Mouse (Mus musculus): ENCODE measurements at regions not wholly inside any gene's neighbourhood (a gene's known extent, or its start where the extent isn't known, plus 50 kb on each side); places are given as distances from the start of the nearest gene placed in this dataset.

DNA sequence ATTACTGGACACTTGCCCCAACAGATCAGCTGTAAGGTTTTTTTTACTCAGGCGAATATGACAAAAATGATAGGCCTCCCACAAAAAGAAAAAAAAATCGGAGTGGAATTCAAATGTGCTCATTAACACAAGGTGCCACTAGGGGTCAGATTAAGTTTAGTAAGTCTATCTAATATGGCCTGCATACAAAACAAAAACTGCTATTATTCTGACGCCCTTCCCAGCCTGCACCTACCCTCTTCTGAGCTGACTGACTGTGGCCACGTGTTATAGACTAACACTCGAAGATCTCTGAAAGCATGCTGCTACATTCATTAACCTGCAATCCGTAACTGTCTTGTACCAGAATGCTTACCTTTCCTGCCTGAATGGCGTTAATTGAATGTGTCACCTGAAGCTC lies 182.5 kb upstream of the Zpld1 start:
- peak in 1 of 2 experiments; percentile 15 for DNase-seq (ENCODE audit: low spot score in 2 of 2)
- intact Hi-C loops (cut with DNase I) = loop anchor here (2.0 kb wide), 1 partner anchor 372 kb away; no protein-coding TSS in a partner anchor

DNA sequence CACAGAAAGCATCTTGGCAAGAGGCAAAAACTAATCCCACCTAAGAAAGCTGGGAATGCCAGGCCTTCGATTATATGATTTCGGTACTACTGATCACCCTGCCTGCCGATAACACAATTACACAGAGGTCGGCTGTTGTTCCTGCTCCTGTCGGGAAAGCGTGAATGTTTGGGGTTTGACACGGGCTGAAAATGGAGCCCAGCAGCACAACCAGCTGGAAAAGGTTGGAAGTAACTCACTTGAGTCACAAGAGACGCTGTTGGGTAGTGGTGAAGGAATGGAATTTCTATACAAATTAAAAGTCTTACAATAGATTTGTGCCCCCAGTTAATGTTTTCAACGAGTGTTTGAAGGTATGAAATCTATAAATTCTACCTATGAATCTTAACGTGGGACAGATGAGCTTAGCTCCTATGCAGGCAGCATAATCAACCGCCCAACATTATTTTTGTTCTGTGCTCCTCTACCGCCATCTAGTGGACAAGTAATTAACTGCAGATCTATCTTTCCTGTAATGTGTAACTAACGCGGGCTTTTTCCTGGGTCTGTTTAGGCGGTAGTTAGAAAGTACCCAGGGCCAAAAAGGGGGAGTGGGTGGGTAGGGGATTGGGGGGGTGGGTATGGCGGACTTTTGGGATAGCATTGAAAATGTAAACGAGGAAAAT lies 178.9 kb upstream of the Zpld1 start:
- peak; percentile 77 to 85 for DNase-seq (ENCODE audit: low spot score in 2 of 2)
- intact Hi-C loops (cut with DNase I) = no loop called here

DNA sequence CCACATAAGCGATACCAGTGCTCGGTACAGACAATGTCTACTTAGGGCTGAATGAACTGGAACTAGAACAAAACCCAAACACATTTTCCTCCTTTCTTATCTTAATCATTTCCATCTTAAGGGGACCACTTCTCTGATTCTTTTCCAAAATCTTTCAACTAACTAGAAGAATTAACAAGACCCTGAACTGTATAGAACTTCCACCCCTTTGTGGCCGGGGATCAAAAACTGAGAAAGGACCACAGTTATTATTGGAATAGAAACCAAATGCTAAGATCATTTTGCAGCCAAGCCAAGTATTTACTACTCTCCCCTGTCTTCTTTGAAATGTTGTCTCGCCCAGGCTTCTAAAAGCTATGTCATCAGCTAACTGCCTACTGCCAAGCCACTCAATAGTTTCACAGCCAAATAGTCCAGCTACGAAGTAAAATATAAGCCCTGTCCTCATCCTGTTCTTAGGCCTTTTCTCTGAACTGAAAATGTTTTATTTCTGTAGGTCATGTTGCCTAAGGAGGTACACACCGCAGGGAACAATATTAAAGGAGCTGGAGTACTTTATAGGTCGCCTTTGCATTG lies 177.3 kb upstream of the Zpld1 start:
- intact Hi-C loops (cut with DNase I) = no loop called here
- DNase-seq (ENCODE audit: low spot score in 2 of 2) = no peak

DNA sequence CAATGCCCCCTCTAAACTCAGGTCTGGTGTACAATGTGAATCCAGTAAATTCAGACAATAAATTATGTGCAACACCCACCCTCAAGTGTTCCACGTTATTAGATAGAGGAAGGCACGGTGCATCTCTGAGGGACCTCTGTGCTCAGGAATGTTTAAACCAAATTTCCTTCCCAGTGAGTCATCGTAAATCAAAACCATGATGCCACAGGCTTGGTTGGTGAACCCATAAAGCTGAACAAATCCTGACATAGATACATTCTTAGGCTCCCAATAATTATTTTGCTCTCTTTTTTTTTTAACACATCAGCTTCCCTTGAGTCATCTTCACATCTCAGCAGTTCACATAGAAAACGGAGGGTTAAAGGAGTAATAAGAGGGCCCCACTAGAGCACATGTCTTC lies 173.6 kb upstream of the Zpld1 start:
- intact Hi-C loops (cut with DNase I) = no loop called here
- no peak for DNase-seq (ENCODE audit: low spot score in 2 of 2)

DNA sequence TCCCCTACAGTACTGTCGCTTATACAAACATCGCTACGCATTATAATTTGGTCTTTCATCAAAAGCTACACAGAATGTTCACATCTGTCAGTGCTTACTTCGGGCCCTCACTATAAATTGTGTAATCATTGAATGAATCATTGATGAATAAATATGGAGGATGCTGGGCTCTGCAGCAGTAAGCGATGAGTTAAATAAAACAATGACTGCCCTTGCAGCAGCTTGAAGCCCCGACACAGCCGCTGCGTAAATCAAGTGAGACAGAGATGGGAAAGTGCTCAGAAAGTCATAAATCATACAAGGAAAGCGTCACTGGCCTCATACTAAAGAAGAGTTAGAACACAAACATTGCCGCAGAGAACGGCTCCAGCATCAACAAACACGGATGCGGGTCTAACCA lies 172.9 kb upstream of the Zpld1 start:
- intact Hi-C loops (cut with DNase I) = no loop called here
- DNase-seq (ENCODE audit: low spot score in 2 of 2) = no peak

DNA sequence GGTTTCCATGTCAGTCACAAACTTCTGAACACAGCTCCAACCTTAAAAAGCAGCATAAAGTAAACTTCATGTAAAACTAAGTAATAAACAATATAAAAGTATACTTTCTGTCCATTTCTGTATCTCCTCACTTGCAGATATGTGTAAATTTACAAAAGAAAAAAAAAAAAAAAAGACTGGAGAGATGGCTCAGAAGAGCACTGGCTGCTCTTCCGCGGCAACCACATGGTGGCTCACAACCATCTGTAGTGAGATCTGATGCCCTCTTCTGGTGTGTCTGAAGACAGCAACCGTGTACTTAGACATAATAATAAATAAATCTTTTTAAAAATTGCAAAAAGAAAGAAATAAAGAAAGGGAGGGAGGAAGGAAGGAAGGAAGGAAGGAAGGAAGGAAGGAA lies 171.9 kb upstream of the Zpld1 start:
- DNase-seq (ENCODE audit: low spot score in 2 of 2) = no peak
- intact Hi-C loops (cut with DNase I) = loop anchor here (2.0 kb wide), 1 partner anchor 317 kb away; no protein-coding TSS in a partner anchor

DNA sequence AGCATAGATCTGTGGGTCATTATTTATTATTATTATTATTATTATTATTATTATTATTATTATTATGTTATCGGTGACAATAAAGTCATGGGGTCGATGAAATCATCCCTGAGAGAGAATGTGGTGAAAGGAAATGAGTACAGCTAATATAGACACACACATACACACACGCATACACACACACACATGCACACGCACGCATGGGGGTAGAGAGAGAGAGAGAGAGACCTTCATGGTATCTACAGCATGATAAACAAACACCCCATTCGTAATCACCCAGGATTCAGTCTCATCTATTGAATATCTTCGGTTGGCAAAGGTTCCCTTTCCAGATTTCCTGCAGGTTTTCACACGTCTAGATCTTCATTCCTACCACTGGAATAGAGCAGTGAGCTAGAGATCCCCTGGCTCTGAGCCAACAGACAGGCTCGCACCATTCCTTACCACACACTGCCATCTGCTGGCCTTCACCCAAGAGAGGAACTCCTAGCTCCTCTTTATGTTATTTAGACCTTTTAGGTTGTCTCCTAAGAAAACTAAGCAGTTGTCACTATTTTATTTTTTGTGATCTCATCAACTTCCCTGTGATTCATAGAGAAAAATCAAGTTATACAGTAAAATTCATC lies 171.2 kb upstream of the Zpld1 start:
- intact Hi-C loops (cut with DNase I) = loop anchor here (2.0 kb wide), 1 partner anchor 316 kb away; no protein-coding TSS in a partner anchor

DNA sequence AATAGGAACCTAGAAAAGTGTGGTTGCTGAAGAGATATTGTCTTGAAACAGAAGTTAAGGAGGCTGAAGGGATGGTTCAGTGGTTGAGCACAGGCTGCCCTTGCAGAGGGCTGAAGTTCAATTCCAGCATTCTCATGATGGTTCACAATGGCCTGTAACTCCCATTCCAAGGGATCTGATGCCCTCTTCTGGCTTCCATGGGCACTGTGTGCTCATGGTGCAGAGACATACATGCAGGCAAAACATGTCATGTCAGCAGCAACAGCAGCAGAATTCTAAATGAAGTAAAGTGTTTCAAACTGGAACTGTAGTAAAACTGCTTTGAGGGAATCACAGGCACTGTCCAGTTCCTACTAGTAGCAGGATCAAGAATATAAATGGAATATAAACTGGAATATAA lies 162.7 kb upstream of the Zpld1 start:
- peak in 1 of 2 experiments; percentile 28 for DNase-seq (ENCODE audit: low spot score in 2 of 2)
- intact Hi-C loops (cut with DNase I) = no loop called here

More for the DNA sequence above, 171.2 kb upstream of the Zpld1 start:
- peak; percentile 95 to 97 for DNase-seq (ENCODE audit: low spot score in 2 of 2)

DNA sequence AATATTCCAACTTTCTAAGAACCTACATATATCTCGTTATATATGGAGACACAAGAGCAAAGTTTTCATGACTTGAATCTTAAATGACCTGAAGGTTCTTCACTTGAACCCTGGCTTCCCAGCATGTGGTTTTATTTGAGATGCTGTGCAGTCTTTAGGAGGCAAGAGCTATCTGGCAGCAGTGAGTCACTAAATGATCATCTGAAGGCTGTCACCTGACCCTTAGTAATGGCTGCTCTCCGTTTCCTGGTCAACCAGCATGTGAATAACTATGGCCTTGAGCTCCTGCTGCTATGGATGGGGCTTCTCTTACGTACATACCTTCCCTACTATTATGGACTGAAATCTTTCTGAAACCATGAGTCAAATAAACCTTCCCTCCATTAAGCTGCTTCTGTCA lies 149.8 kb upstream of the Zpld1 start:
- intact Hi-C loops (cut with DNase I) = no loop called here
- DNase-seq (ENCODE audit: low spot score in 2 of 2) = no peak

DNA sequence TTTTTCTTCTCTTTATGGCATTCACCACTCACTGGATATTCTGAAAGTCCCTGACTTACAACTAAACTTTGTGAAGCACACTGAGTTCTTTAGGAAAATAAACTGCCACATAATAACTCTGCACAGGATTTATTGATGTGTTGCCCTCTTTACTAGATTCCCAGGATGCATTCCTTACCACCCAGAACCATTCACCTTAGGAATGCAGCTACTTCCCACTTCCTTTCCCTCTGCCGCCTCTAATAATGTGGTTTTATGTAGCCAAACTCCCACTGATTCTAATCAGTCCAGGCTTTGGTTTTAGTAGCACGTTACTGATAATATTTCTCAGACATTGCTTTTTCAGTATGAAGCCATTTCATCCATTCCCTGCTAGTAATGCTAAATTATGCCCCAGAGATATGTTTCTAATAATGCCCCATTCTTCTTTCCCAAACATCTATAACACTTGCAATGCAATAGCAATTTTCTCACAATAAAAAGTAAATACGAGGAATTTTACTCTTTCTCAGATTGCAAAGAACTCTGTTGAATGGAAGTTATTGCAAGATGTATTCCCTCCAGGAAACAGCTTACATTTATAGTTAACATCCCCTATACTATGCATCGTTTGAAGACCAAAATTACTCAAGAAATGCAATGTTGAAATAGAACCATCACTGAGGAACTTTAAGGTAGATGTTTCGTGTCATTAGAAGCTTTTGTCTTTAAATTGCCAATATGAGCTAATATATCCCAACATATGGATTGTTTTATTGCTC lies 145.2 kb upstream of the Zpld1 start:
- no peak for DNase-seq (ENCODE audit: low spot score in 2 of 2)

DNA sequence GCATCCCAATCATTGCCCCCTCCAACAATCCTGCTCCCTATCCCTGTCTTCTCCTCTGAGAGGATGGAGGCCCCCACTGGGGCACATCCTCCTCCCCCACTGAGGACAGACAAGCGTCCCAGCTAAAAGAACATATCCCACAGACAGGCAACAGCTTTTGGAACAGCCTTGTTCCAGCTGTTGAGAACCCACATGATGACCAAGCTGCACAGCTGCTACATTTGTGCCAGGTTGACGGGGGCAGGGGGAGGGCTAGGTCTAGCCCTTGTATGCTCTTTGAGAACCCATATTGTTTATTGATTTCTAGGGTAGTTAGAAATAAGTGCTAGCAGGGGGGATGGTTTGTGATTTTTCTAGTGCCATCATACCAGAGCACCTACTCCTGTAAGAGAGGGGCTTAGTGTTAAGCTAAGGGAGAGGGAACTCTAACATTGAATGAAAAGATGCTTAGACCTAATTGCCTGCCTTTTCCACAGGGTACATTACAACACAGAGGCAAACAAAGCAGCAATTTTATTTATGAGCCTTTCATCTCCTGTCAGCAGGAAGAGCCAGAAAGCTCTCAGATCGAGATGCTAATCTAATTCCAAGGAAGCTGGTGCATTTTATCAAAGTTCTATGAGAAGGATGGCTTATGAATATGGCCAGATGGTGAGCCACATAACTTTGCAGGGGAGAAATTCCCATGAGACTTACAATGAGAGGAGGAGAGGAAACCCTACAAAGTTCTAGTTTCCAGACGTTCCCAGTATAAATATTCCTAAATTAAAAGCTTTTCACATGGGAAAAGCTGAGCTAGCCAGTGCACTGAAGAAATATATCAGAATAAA lies 137.6 kb upstream of the Zpld1 start:
- intact Hi-C loops (cut with DNase I) = no loop called here
- no peak for DNase-seq (ENCODE audit: low spot score in 2 of 2)

More for the DNA sequence above, 145.2 kb upstream of the Zpld1 start:
- intact Hi-C loops (cut with DNase I) = no loop called here

DNA sequence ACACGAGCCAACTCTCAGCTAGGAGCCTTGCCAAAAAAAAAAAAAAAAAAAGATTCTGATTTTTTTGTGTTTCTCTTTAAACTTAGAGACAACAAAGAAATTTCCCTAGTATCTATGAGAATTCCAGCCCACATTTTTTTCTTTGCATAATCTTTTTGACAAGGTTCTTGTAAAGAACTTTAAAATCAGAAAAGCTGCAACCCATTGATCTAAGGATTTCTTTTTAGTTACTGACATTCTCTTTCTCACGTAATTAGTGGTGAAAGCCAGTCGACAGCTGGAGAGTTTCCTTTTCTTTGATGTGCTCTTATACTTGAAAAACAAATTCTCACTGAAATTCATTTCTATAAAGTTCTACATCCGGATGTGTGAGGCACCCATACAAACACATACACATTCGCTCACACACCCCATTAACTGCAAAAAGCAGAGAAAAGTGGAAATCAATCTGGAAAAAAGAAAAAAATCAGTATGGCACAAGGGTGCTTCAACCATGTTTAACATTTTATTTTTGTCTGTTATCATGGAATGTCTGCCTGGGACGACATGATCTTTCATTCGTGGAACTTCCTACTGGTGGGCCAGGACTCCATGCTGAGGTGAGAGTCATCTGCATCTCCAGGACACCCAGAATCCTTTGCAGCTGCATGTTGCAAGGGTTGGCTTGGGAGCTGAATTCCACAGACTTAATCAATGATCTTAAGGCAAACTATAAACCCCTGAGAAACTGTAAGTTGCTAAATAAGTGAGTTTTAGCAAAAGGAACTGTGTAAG lies 124.0 kb upstream of the Zpld1 start:
- intact Hi-C loops (cut with DNase I) = no loop called here
- no peak for DNase-seq (ENCODE audit: low spot score in 2 of 2)

DNA sequence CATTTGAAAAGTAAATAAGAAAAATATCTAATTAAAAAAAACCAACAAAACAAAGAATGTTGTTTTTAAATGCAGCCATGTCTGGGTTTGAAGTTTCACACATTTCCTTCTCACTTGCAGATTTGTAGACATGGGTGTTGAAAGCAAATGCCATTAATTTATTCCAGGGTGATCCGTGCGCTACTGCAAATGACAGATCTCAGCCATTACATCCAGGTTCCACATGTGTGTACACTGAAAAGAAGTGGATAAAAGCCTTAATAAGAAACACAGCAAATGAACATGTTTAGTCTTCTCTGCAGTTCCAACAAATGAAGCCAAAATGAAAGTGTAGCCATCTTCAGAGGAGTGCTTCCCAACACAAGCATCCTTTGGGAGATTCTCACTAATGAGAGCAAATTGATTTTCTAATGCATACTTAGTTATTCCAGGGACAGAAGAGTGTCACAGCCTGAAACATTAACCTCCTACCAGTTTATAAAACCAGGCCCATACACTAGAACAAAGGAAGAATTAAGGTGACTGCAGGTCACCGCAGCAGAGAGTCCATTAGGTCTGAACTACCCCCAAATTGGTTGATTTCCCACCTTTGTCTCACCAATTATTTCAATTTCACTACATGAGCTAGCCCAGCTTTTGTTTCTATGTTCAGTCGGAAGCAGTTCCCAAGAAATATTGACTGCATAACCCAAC lies 123.2 kb upstream of the Zpld1 start:
- intact Hi-C loops (cut with DNase I) = no loop called here
- DNase-seq (ENCODE audit: low spot score in 2 of 2) = no peak

DNA sequence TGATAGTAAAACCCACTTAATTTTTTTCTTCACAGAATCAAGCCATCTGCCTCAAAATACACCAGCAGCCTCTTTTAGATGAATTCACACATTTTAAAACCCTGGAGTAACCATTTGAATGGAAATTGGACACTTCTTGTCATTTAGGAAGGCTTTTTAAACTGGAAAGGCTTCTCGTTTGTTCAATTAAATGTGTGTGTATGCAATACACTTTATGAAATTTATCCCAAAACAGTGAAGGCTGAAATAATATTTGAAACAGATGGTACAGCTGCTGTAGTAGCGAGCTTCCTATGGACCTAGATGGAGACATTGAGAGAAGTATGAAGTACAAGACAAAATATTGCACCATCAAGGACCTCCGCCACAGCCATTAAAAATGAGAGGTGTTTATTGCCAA lies 121.1 kb upstream of the Zpld1 start:
- intact Hi-C loops (cut with DNase I) = no loop called here
- no peak for DNase-seq (ENCODE audit: low spot score in 2 of 2)

DNA sequence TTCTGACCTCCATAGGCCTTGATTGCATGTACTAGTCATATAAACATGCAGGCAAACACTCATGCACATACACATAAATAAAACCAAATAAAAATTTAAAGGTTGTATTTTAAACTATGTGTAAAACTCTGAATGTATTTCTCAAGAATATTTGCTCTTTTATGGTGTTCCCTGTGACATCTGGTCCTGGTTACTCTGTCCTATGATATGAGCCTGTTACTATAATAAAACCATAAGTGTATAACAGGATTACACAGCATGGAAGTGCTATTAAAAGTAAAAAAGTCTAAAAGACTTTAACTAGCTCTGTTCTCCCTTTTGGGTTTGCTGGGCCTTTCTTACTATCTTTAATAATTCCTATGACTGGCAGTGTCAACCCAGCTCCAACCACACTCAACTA lies 103.0 kb upstream of the Zpld1 start:
- intact Hi-C loops (cut with DNase I) = no loop called here
- no peak for DNase-seq (ENCODE audit: low spot score in 2 of 2)

DNA sequence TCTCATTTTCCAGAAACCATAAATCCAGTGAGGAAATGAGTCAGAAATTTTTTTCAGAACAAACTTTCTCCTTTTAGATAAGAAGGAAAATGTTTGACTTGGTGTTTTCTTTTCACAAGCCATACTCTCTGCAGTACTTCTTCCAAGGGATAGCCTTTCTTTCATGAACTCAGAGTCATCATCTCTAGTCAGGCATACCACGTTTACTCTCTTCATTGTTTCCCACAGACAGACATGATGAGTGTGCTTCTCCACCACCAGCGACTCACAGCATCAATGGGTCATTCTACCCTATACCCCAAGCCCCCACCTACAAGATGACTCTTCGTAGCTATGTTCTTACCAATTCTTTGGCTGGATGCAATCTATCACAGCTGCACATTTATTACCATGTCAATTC lies 97.1 kb upstream of the Zpld1 start:
- intact Hi-C loops (cut with DNase I) = no loop called here
- DNase-seq (ENCODE audit: low spot score in 2 of 2) = no peak

DNA sequence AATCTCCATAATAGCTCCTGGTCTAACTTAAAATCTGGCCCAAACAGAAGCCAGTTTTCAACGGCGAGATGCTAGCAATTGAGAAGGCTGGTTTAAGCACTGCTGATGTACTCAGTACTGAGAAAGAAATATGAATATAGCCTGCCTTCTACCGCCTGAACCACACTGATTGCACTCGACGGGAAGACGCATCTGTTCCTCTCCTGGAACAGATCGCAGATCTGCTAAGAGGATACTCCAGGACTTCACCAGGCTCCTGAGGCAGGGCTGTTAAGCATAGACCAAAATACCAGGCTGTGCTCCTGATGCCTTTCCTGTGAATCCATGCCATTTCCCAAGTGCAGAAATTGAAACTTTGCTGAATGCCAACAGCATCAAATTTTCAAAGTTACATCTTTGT lies 92.6 kb upstream of the Zpld1 start:
- peak in 1 of 2 experiments; percentile 0 for DNase-seq (ENCODE audit: low spot score in 2 of 2)
- intact Hi-C loops (cut with DNase I) = no loop called here

DNA sequence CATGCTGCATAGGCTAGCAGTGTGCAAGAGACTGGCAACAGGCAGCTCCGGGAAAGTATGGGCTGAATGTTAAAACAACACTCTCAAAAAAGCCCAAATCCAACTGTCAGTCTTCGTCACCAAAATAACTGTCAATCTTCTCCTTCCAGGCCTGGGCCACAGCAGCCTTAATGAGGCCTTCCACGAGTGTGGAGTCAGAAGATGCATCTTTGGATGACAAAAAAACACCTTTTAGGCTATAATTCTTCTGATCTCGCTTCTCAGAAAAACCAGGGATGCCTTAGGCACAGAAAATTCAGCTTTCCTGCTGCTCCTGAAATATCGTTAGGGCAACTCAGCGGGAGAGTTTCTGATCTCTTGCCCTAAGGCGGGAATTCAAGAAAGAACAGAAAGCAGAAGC lies 82.2 kb upstream of the Zpld1 start:
- intact Hi-C loops (cut with DNase I) = no loop called here
- no peak for DNase-seq (ENCODE audit: low spot score in 2 of 2)

Data from left cerebral cortex, postnatal 14 days (tissue).